Mouse (Mus musculus): ENCODE results near the gene Gstt1.

The Gstt1 gene

GRCm38 (mm10) chr10:75763682-75764518 is 34.5 kb downstream of the Gstt1 start, which contains the start of gene Cabin1:
Gene Cabin1 (minus strand): TSS chr10:75764341.
- DNase-seq, result peak; percentile 97

DNA sequence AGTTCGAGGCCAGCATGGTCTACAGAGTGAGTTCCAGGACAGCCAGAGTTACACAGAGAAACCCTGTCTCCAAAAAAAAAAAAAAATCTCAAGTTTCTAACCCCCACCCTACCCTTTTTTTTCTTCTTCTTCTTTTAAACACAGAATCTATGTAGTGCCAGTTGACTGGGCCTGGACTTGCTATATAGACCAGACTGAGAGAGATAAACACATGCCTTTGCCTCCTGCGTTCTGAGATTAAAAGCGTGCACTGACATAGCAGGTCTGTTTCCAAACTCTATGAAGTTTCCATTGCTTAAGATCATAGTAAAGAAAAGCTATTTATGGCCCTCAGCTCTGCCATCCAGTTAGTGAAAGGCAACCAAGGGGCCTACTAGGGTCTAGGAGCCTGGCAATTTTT is 36.0 kb downstream of the Gstt1 start:
- peak; percentile 32 for DNase-seq

GRCm38 (mm10) chr10:75760311-75760710 is 38.1 kb downstream of the Gstt1 start:
- DNase-seq, result no peak

- DNase-seq, result no peak
These were observed 41.7 kb downstream of the Gstt1 start for GRCm38 (mm10) chr10:75756719-75757118.

GRCm38 (mm10) chr10:75744017-75744416 is 54.4 kb downstream of the Gstt1 start:
- peak; percentile 79 for DNase-seq

DNA sequence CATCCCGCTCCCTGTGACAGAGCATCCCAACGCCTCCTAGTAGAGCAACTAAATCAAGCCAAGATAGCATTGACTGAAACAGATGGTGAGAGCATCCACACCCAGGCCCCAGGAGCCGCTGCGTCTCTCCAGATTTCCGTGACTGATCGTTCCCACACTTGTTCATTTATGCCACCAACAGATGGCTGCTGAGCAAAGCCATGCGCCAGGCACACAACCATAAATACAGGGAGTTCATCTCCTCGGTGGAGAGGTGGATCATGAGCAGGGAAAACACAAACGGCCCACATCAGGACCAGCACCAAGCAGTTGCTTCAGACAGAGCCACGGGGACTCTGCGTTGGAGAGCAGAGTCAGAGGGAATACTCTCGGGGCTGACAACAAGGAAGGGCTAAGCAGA is 55.0 kb downstream of the Gstt1 start:
- no peak for DNase-seq

DNA sequence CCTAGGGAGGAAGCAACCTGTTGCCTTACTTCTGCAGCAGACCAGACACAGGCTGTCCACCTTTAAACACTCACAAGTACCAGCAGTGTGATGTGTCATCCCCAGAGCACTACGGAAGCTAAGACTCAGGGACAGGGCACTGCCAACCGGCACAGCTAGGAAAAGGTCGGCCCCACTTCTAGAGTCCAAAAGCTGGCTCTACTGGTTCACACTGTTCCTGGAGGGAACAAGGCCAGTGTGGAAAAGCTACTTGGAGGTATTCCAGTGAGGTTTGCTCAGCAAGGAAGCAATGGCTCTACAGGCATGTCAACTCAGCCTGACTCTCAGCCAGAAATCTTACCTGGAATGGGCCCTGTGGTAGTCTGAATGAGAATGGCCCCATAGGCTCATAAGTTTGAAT is 57.5 kb downstream of the Gstt1 start:
- no peak for DNase-seq
